Mouse (Mus musculus) heart, embryonic 16.5 days (tissue): Measurements from ENCODE around the gene Gmds. TPM values are rescaled to one million over a fixed set of nuclear protein-coding genes. Genes with fewer than 3 reads are reported as not detected.
A peak's percentile ranks its signal among the peaks of the same experiment; 100 is the strongest.

Experiments used
- ATAC-seq: fragments of 200-750 bp; cut with Nextera tagmentation; replicated peaks from 2 replicates; pipeline ENCODE4 v1.8.0; 2017; ENCODE audit warnings: moderate number of reproducible peaks; ENCODE audit not compliant: insufficient read depth, low FRiP score; ENCODE audit errors: extremely low read depth
- H3K27ac ChIP-seq: fragments of 300-500 bp; sonication (generic); 2 replicates; pipeline ENCODE4 v1.5.1; 2014; ENCODE audit warnings: mild to moderate bottlenecking, low read length, control low read depth, moderate library complexity
- H3K27me3 ChIP-seq: fragments of 300-500 bp; sonication (generic); 2 replicates; pipeline ENCODE4 v1.6.1; 2014; ENCODE audit warnings: low read length, mixed read lengths; ENCODE audit not compliant: control insufficient read depth, insufficient read depth
- H3K36me3 ChIP-seq: fragments of 300-500 bp; sonication (generic); 2 replicates; pipeline ENCODE4 v1.6.1; 2014; ENCODE audit not compliant: control insufficient read depth, insufficient read depth
- H3K4me1 ChIP-seq: fragments of 300-500 bp; sonication (generic); 2 replicates; pipeline ENCODE4 v1.6.1; 2014; ENCODE audit warnings: low read length, mixed read lengths; ENCODE audit not compliant: control insufficient read depth, insufficient read depth
- H3K4me2 ChIP-seq: fragments of 300-500 bp; sonication (generic); 2 replicates; pipeline ENCODE4 v1.6.1; 2014; ENCODE audit warnings: low read depth, mild to moderate bottlenecking, control low read depth, low read length
- H3K4me3 ChIP-seq: fragments of 300-500 bp; sonication (generic); 2 replicates; pipeline ENCODE4 v1.5.1; 2014; ENCODE audit warnings: mild to moderate bottlenecking, control low read depth, low read length
- H3K9ac ChIP-seq: fragments of 300-500 bp; sonication (generic); 2 replicates; pipeline ENCODE4 v1.6.1; 2014; ENCODE audit warnings: low read length, control low read depth
- H3K9me3 ChIP-seq: fragments of 300-500 bp; sonication (generic); replicated peaks from 2 replicates; pipeline ENCODE4 v1.6.1; 2016; ENCODE audit warnings: low read length; ENCODE audit not compliant: control insufficient read depth
- WGBS: fragments of 180-500 bp; shearing (Covaris S2); extraction: QIAGEN DNeasy Blood & Tissue Kit; methylation state at CpG from one replicate; pipeline ENCODE4 v1.1.7; 2014; 5-methylcytosine and 5-hydroxymethylcytosine counted together
- polyA plus RNA-seq: library from polyadenylated mRNA; unstranded; fragments of >200 nt; fragmentation: Nextera tagmentation; extraction: Ambion mirVana; gene quantifications from 2 replicates; pipeline ENCODE4 v1.2.1, GENCODE M21; 2015

Gmds gene
- polyA plus RNA-seq, 1 experiment from 2014 or later, result 21.8 TPM

DNA sequence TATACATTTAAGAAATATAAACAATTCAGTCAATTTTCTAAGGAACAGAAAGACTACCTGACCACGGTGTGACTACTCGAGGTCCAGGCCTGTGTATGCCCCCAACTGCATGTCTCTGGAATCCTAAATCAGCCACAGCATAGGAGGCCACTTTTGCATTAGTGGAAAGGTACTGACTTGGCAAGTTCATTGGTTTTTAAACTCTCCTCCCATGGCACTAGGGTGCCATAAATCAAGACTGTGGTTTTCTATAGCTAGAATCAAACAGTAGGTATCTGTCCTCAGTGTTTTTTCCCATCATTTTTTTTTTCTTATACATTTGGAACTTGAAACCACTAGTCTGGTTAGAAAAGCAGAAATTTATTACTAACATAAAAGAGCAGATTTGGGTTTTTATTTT, 68.8 kb downstream of the Gmds start:
- Histone ChIP-seq H3K4me1 (peaks cover 2% of the 10 kb centered on the region; the same call in 1 of the 2 replicates), H3K27me3 (no peaks in the 10 kb centered on the region), H3K9me3 (0 out of 2 replicates have a peak, but pooled peaks cover 2% of the 10 kb centered on the region), H3K4me3 (no peak overlapping the region), H3K36me3 (no peaks in the 10 kb centered on the region), H3K9ac (no peak overlapping the region), H3K27ac (no peak overlapping the region), H3K4me2 (no peak overlapping the region)
- ATAC-seq, result no peak
- WGBS, result 69% methylated on average over 2 of the region's 2 CpGs

DNA sequence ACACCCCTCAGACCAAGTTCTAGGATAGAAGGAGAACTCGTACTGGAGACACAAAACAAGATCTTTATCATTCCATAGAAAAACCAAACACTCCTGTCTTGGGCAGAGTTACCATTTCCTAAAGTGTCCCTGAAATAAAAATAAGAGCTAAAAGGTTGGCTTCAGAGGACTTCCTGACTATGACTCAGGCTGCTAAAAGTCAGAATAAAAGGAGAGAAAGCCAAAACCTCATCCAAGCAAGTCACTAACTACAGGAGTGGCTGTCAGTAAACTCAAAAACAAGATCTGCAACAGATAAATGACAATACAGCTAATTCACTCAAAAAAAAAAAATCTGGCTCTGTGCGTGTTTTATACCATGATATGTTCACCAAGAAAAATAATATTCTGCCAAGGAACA, 69.3 kb downstream of the Gmds start:
- no peak overlapping the region for H3K27ac ChIP-seq
- no peaks in the 10 kb centered on the region for H3K36me3 ChIP-seq
- no peak for ATAC-seq
- no peaks in the 10 kb centered on the region for H3K27me3 ChIP-seq
- H3K4me2 ChIP-seq, result no peak overlapping the region
- WGBS, result 68% methylated on average over 2 of the region's 2 CpGs
- H3K9me3 ChIP-seq, result 0 out of 2 replicates have a peak, but pooled peaks cover 2% of the 10 kb centered on the region
- H3K4me1 ChIP-seq, result peaks cover 2% of the 10 kb centered on the region; the same call in 1 of the 2 replicates
- H3K9ac ChIP-seq, result no peak overlapping the region
- no peak overlapping the region for H3K4me3 ChIP-seq

DNA sequence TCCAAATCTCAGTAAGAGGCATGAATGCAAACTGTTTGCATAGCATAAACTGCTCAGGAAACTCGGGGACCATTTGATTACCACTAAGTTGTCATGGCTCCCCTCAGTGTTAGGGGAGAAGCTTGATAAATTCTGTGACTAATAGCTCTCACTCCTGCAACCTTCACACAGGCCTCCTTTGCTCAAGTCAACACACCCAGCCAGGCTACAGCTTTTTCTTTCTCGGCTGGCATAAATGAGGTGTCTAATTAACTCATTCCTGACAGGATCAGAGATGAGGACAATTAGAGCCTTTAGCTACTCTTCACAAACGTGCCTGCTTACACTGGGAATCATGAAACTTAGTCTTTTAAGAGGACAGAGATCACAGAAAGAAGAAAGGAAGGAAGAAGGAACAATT, 70.3 kb downstream of the Gmds start:
- no peak for ATAC-seq
- Histone ChIP-seq H3K4me3 (no peak overlapping the region), H3K9ac (no peak overlapping the region), H3K36me3 (no peaks in the 10 kb centered on the region), H3K27me3 (no peaks in the 10 kb centered on the region), H3K9me3 (0 out of 2 replicates have a peak, but pooled peaks cover 2% of the 10 kb centered on the region), H3K4me2 (no peak overlapping the region), H3K27ac (no peak overlapping the region), H3K4me1 (peaks cover 2% of the 10 kb centered on the region; the same call in 1 of the 2 replicates)
- WGBS, result 37% methylated on average over 3 of the region's 3 CpGs

DNA sequence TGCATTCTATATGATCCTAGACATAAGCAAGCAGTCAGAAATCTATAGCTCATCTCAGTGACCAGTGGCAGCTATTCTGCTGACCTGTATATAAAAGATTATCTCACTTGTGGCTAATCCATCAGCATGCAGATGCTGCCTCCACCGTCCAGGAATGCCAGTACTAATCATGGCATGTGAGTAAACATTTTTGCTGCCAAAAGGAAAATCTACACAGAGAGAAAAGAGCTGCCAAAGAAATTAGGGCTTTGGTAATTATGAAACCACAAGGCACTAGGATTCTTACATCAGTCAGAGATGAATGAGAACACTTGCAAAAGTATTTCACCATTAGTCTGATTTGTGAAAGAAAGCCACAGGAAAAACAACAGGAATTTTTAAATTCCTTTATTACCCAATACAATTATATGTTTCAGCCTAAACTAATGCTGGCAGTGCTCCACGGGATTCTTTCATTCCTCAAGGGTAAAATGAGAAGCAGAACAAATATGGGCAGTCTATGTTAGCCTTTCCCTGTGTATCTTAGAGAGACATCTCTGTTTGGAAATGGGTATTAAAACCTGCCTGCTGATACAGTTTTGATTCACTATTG, 71.3 kb downstream of the Gmds start:
- H3K9me3 ChIP-seq, result no peaks in the 10 kb centered on the region
- no peak for ATAC-seq
- H3K9ac ChIP-seq, result no peak overlapping the region
- H3K4me2 ChIP-seq, result no peak overlapping the region
- H3K4me1 ChIP-seq, result peaks cover 2% of the 10 kb centered on the region; the same call in 1 of the 2 replicates
- WGBS, result 27% methylated on average over 2 of the region's 2 CpGs
- no peaks in the 10 kb centered on the region for H3K36me3 ChIP-seq
- no peak overlapping the region for H3K4me3 ChIP-seq
- no peaks in the 10 kb centered on the region for H3K27me3 ChIP-seq
- H3K27ac ChIP-seq, result no peak overlapping the region

DNA sequence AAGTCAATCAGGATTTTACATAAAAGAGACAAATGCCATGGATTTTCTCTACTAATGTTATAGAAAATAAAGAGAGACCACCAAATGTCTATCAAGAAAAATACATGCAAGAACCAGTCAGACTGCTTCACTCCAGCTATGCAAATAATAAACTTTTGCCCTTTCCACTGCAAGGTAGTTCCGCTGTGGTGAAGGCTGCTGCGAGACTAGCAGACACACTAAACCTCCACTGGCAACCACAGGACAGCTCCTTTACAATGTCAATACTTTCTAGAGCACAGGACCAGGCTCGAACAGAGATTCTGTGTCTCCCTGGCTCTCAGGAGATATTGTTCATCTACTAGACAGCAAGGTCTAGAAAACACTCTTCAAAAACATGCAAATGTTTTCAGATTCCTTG, 71.8 kb downstream of the Gmds start:
- no peak overlapping the region for H3K9ac ChIP-seq
- no peak overlapping the region for H3K4me2 ChIP-seq
- no peaks in the 10 kb centered on the region for H3K9me3 ChIP-seq
- H3K27me3 ChIP-seq, result no peaks in the 10 kb centered on the region
- ATAC-seq, result no peak
- 47% methylated on average over 3 of the region's 3 CpGs for WGBS
- no peak overlapping the region for H3K4me3 ChIP-seq
- no peak overlapping the region for H3K27ac ChIP-seq
- H3K4me1 ChIP-seq, result peaks cover 2% of the 10 kb centered on the region; the same call in 1 of the 2 replicates
- H3K36me3 ChIP-seq, result no peaks in the 10 kb centered on the region

DNA sequence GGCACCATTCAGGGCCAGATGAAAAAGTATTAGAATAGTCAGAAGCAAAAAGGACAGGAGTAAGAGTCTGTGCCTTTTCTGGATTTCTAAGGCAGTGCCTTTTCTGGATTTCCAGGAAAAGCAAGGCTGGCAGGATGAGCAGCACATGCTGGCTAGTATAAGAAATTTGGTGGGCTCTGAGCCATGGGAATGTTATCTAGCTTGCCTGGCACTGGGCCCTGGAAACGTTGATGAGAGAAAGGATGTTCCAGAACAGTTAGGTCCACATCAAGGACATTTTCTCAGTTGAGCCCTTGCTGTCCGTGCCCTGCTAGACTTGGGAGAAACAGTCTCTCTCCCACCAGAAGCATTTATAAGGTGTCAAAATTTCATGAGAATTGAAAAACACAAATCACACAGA, 82.4 kb downstream of the Gmds start:
- Histone ChIP-seq H3K4me2 (no peak overlapping the region), H3K9me3 (no peaks in the 10 kb centered on the region), H3K27ac (no peak overlapping the region), H3K4me3 (no peak overlapping the region), H3K4me1 (peaks cover 12% of the 10 kb centered on the region), H3K27me3 (no peaks in the 10 kb centered on the region), H3K9ac (no peak overlapping the region), H3K36me3 (no peaks in the 10 kb centered on the region)
- 27% methylated on average over 2 of the region's 2 CpGs for WGBS
- no peak for ATAC-seq

DNA sequence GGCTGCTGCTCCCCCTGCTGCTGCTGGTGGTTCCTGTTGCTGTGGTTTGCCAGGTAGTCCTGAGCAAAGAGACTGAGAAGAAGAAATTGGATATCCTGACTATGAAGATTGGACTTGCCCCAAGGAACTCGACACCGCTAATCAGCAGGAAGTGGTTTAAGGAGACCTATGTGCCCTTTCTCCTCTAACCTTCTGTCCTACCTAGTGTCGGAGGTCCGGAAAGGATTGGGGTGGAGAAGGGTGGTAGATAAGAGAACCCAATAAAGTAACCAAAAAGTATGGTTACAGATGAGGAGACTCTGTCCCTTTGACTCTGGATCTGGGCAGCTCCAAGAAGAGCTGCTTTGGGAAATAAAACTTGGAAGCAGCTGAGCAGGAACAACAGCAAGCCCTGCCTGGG, 86.3 kb downstream of the Gmds start:
- Histone ChIP-seq H3K36me3 (no peaks in the 10 kb centered on the region), H3K4me3 (no peak overlapping the region), H3K9ac (no peak overlapping the region), H3K9me3 (no peaks in the 10 kb centered on the region), H3K27ac (no peak overlapping the region), H3K4me2 (no peak overlapping the region), H3K27me3 (no peaks in the 10 kb centered on the region), H3K4me1 (peaks cover 12% of the 10 kb centered on the region)
- WGBS, result 42% methylated on average over 4 of the region's 4 CpGs
- ATAC-seq, result no peak

DNA sequence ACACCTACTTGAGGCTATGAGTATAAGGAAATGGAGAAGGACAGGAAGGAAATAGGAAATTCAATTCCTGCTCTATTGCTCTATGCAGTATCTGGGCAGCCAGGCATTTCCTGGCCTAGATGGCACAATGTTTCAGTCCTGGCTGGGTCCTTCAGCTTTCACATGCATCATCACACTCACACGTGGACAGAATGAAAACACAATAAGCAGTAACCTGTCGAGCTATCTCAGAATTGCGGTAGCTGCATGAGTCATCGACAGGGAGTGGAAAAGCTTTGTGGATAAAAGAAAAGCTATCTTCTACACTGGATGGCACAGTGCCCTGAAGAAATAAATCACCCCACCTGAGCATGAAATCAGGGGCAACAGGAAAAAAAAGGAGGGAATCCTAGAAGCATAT, 96.3 kb downstream of the Gmds start:
- Histone ChIP-seq H3K27ac (no peak overlapping the region), H3K4me3 (no peak overlapping the region), H3K4me2 (no peak overlapping the region), H3K27me3 (no peaks in the 10 kb centered on the region), H3K9ac (no peak overlapping the region), H3K4me1 (no peaks in the 10 kb centered on the region), H3K36me3 (no peaks in the 10 kb centered on the region), H3K9me3 (no peaks in the 10 kb centered on the region)
- WGBS, result 18% methylated on average over 4 of the region's 4 CpGs
- ATAC-seq, result no peak

DNA sequence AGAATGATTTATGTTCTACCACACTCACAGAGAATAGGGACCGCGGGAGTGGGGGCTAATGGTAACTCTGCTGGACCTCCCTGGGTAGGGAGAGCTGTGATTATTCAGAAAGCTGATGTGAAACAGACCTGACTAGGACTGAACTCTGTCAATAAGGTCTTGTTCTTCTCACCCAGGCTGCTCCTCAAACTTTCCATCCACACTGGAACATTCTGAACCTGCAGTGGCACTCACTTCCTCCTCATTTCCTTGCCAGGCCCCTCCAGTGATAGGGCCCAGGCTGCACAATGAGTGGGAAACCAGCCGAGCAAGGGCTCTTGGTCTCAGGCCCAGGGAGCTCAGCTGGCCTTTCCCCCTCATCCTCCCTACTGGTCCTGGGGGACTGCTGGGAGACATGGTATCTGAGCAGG, 102.3 kb downstream of the Gmds start:
- ATAC-seq, result peak; percentile 87

More for the DNA sequence above, 102.3 kb downstream of the Gmds start:
- Histone ChIP-seq H3K27me3 (no peaks in the 10 kb centered on the region), H3K36me3 (no peaks in the 10 kb centered on the region), H3K4me2 (no peak overlapping the region), H3K4me3 (no peak overlapping the region), H3K4me1 (peaks cover 9% of the 10 kb centered on the region), H3K9ac (no peak overlapping the region), H3K9me3 (no peaks in the 10 kb centered on the region), H3K27ac (peak overlapping the region; percentile 64)
- 26% methylated on average over 3 of the region's 3 CpGs for WGBS
